Mouse (Mus musculus) cortical plate, adult 2 months (tissue): ENCODE data around the gene Olfr145.

Experiments
- CTCF ChIP-seq: fragments of 200-500 bp; IDR thresholded peaks from 2 replicates; pipeline ENCODE4 v1.5.1; 2011; ENCODE audit warnings: mild to moderate bottlenecking, control low read depth, low read length; ENCODE audit not compliant: insufficient read depth; ENCODE audit errors: extremely low read depth
- POLR2A ChIP-seq: fragments of 200-500 bp; IDR thresholded peaks from 2 replicates; pipeline ENCODE4 v1.6.1; 2011; ENCODE audit warnings: mild to moderate bottlenecking, low read length, control low read depth; ENCODE audit not compliant: insufficient read depth; ENCODE audit errors: extremely low read depth

DNA sequence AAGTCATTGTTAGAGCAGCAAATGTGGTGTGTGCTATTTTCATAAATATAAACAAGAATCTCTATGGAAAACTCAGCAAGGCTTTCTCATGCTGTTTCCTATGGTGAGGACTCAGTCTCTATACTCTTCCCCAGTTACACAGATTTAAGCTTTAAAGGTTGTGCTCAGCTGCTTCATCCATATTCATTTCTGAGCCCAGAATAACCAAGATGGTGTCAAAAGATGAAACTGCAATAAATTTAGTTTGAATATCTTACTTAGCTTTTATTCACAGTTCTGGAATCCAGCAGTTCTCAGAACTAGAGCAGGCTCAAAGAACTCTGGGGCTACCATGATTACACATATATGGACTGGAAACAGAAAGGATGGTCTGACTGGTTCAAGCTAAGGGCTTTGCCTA lies 37.6 kb downstream of the Olfr145 start:
- TF ChIP-seq CTCF (no peak), POLR2A (no peak)
